Mouse (Mus musculus): ENCODE measurements at regions not wholly inside any gene's neighbourhood (a gene's known extent, or its start where the extent isn't known, plus 50 kb on each side); places are given as distances from the start of the nearest gene placed in this dataset.

GRCm38 (mm10) chr13:112170872-112171271, 117.4 kb upstream of the Ankrd55 start:
- Histone ChIP-seq H3K9me3 (replicated peaks) (no peaks in the 10 kb centered on the region), H3K36me3 (replicated peaks) (no peaks in the 10 kb centered on the region), H3K4me3 (ENCODE audit: low read depth, low read length) (no peak overlapping the region), H3K4me1 (ENCODE audit: insufficient read depth, low read depth, low read length) (no peaks in the 10 kb centered on the region), H3K27me3 (ENCODE audit: insufficient read depth, low read length) (peaks cover 4% of the 10 kb centered on the region)
- DNase-seq (ENCODE audit: low spot score) (no peak), ATAC-seq (ENCODE audit: extremely low read depth, insufficient number of reproducible peaks, low FRiP score, poor library complexity, severe bottlenecking) (no peak)
- TF ChIP-seq GATA2 (IDR thresholded peaks at IDR 0.05; ENCODE audit: borderline replicate concordance, low read depth, low read length) (no peak), GATA1 (IDR thresholded peaks at IDR 0.05; ENCODE audit: borderline replicate concordance, low read length) (no peak), CTCF (IDR thresholded peaks at IDR 0.05; ENCODE audit: low read depth, low read length) (no peak), TAL1 (conservative IDR thresholded peaks at IDR 0.05; ENCODE audit: low read depth, low read length) (no peak), POLR2AphosphoS5 (IDR thresholded peaks at IDR 0.05; ENCODE audit: insufficient replicate concordance, low read depth, low read length) (no peak)

- no peaks in the 10 kb centered on the region for H3K4me1 ChIP-seq (ENCODE audit: insufficient read depth, low read depth, low read length)
- ATAC-seq (ENCODE audit: extremely low read depth, insufficient number of reproducible peaks, low FRiP score, poor library complexity, severe bottlenecking) = no peak
- no peak for DNase-seq (ENCODE audit: low spot score)
- H3K27me3 ChIP-seq (ENCODE audit: insufficient read depth, low read length) = peaks cover 4% of the 10 kb centered on the region
- no peak overlapping the region for H3K4me3 ChIP-seq (ENCODE audit: low read depth, low read length)
- H3K9me3 ChIP-seq (replicated peaks) = no peaks in the 10 kb centered on the region
- H3K36me3 ChIP-seq (replicated peaks) = no peaks in the 10 kb centered on the region
- TF ChIP-seq GATA2 (IDR thresholded peaks at IDR 0.05; ENCODE audit: borderline replicate concordance, low read depth, low read length) = no peak
- no peak for TF ChIP-seq GATA1 (IDR thresholded peaks at IDR 0.05; ENCODE audit: borderline replicate concordance, low read length)
- no peak for TF ChIP-seq TAL1 (conservative IDR thresholded peaks at IDR 0.05; ENCODE audit: low read depth, low read length)
- no peak for TF ChIP-seq POLR2AphosphoS5 (IDR thresholded peaks at IDR 0.05; ENCODE audit: insufficient replicate concordance, low read depth, low read length)
- TF ChIP-seq CTCF (IDR thresholded peaks at IDR 0.05; ENCODE audit: low read depth, low read length) = no peak
Measured at GRCm38 (mm10) chr13:112171940-112172715, 116.1 kb upstream of the Ankrd55 start.

GRCm38 (mm10) chr13:112173973-112174372, 114.3 kb upstream of the Ankrd55 start:
- no peak for ATAC-seq (ENCODE audit: extremely low read depth, insufficient number of reproducible peaks, low FRiP score, poor library complexity, severe bottlenecking)
- no peak overlapping the region for H3K4me3 ChIP-seq (ENCODE audit: low read depth, low read length)
- TF ChIP-seq TAL1 (conservative IDR thresholded peaks at IDR 0.05; ENCODE audit: low read depth, low read length) (no peak), GATA1 (IDR thresholded peaks at IDR 0.05; ENCODE audit: borderline replicate concordance, low read length) (no peak), CTCF (IDR thresholded peaks at IDR 0.05; ENCODE audit: low read depth, low read length) (no peak), POLR2AphosphoS5 (IDR thresholded peaks at IDR 0.05; ENCODE audit: insufficient replicate concordance, low read depth, low read length) (no peak), GATA2 (IDR thresholded peaks at IDR 0.05; ENCODE audit: borderline replicate concordance, low read depth, low read length) (no peak)

GRCm38 (mm10) chr13:112178031-112178430, 110.2 kb upstream of the Ankrd55 start:
- no peak for ATAC-seq (ENCODE audit: extremely low read depth, insufficient number of reproducible peaks, low FRiP score, poor library complexity, severe bottlenecking)
- DNase-seq (ENCODE audit: low spot score) = no peak
- no peaks in the 10 kb centered on the region for H3K36me3 ChIP-seq (replicated peaks)

More at GRCm38 (mm10) chr13:112173973-112174372, 114.3 kb upstream of the Ankrd55 start:
- Histone ChIP-seq H3K4me1 (ENCODE audit: insufficient read depth, low read depth, low read length) (no peaks in the 10 kb centered on the region), H3K9me3 (replicated peaks) (no peaks in the 10 kb centered on the region), H3K36me3 (replicated peaks) (no peaks in the 10 kb centered on the region), H3K27me3 (ENCODE audit: insufficient read depth, low read length) (peaks cover 7% of the 10 kb centered on the region; the same call in 1 of the 2 replicates)
- DNase-seq (ENCODE audit: low spot score) = no peak

GRCm38 (mm10) chr13:112183996-112184395, 104.3 kb upstream of the Ankrd55 start:
- Histone ChIP-seq H3K4me3 (ENCODE audit: low read depth, low read length) (no peak overlapping the region), H3K36me3 (replicated peaks) (no peaks in the 10 kb centered on the region), H3K9me3 (replicated peaks) (no peaks in the 10 kb centered on the region), H3K4me1 (ENCODE audit: insufficient read depth, low read depth, low read length) (no peaks in the 10 kb centered on the region), H3K27me3 (ENCODE audit: insufficient read depth, low read length) (no peaks in the 10 kb centered on the region)
- ATAC-seq (ENCODE audit: extremely low read depth, insufficient number of reproducible peaks, low FRiP score, poor library complexity, severe bottlenecking) (no peak), DNase-seq (ENCODE audit: low spot score) (no peak)
- TF ChIP-seq POLR2AphosphoS5 (IDR thresholded peaks at IDR 0.05; ENCODE audit: insufficient replicate concordance, low read depth, low read length) (no peak), GATA1 (IDR thresholded peaks at IDR 0.05; ENCODE audit: borderline replicate concordance, low read length) (no peak), CTCF (IDR thresholded peaks at IDR 0.05; ENCODE audit: low read depth, low read length) (no peak), GATA2 (IDR thresholded peaks at IDR 0.05; ENCODE audit: borderline replicate concordance, low read depth, low read length) (no peak), TAL1 (conservative IDR thresholded peaks at IDR 0.05; ENCODE audit: low read depth, low read length) (no peak)

More at GRCm38 (mm10) chr13:112178031-112178430, 110.2 kb upstream of the Ankrd55 start:
- Histone ChIP-seq H3K4me3 (ENCODE audit: low read depth, low read length) (no peak overlapping the region), H3K4me1 (ENCODE audit: insufficient read depth, low read depth, low read length) (no peaks in the 10 kb centered on the region), H3K9me3 (replicated peaks) (no peaks in the 10 kb centered on the region), H3K27me3 (ENCODE audit: insufficient read depth, low read length) (peaks cover 5% of the 10 kb centered on the region; the same call in 1 of the 2 replicates)
- TF ChIP-seq GATA2 (IDR thresholded peaks at IDR 0.05; ENCODE audit: borderline replicate concordance, low read depth, low read length) (no peak), CTCF (IDR thresholded peaks at IDR 0.05; ENCODE audit: low read depth, low read length) (no peak), TAL1 (conservative IDR thresholded peaks at IDR 0.05; ENCODE audit: low read depth, low read length) (no peak), GATA1 (IDR thresholded peaks at IDR 0.05; ENCODE audit: borderline replicate concordance, low read length) (no peak), POLR2AphosphoS5 (IDR thresholded peaks at IDR 0.05; ENCODE audit: insufficient replicate concordance, low read depth, low read length) (no peak)

- H3K27me3 ChIP-seq (ENCODE audit: insufficient read depth, low read length) = 0 out of 2 replicates have a peak, but pooled peaks cover 2% of the 10 kb centered on the region
- H3K4me1 ChIP-seq (ENCODE audit: insufficient read depth, low read depth, low read length) = no peaks in the 10 kb centered on the region
- no peaks in the 10 kb centered on the region for H3K9me3 ChIP-seq (replicated peaks)
- H3K4me3 ChIP-seq (ENCODE audit: low read depth, low read length) = no peak overlapping the region
- no peaks in the 10 kb centered on the region for H3K36me3 ChIP-seq (replicated peaks)
- ATAC-seq (ENCODE audit: extremely low read depth, insufficient number of reproducible peaks, low FRiP score, poor library complexity, severe bottlenecking) (no peak), DNase-seq (ENCODE audit: low spot score) (no peak)
- no peak for TF ChIP-seq GATA2 (IDR thresholded peaks at IDR 0.05; ENCODE audit: borderline replicate concordance, low read depth, low read length)
- TF ChIP-seq POLR2AphosphoS5 (IDR thresholded peaks at IDR 0.05; ENCODE audit: insufficient replicate concordance, low read depth, low read length) = no peak
- no peak for TF ChIP-seq TAL1 (conservative IDR thresholded peaks at IDR 0.05; ENCODE audit: low read depth, low read length)
- no peak for TF ChIP-seq CTCF (IDR thresholded peaks at IDR 0.05; ENCODE audit: low read depth, low read length)
- no peak for TF ChIP-seq GATA1 (IDR thresholded peaks at IDR 0.05; ENCODE audit: borderline replicate concordance, low read length)
Measured at GRCm38 (mm10) chr13:112185116-112185515, 103.1 kb upstream of the Ankrd55 start.

All from G1E (cell line).